Mouse (Mus musculus): ENCODE measurements around the gene Ncam1. TPM values are rescaled to one million over a fixed set of nuclear protein-coding genes. Genes with fewer than 3 reads are reported as not detected.

The Ncam1 gene
- 10 to 100 TPM; 11.6 to 14.6 TPM for total RNA-seq (2021)
- long read RNA-seq, experiment 1, partial matches to known transcripts, result 2 of 3 reads
- long read RNA-seq, experiment 1, other reads (novel, unspliced or antisense), result 1 of 3 reads
- long read RNA-seq, experiment 2, partial matches to known transcripts, result 0 of 1 reads
- long read RNA-seq, experiment 2, other reads (novel, unspliced or antisense), result 1 of 1 reads

DNA sequence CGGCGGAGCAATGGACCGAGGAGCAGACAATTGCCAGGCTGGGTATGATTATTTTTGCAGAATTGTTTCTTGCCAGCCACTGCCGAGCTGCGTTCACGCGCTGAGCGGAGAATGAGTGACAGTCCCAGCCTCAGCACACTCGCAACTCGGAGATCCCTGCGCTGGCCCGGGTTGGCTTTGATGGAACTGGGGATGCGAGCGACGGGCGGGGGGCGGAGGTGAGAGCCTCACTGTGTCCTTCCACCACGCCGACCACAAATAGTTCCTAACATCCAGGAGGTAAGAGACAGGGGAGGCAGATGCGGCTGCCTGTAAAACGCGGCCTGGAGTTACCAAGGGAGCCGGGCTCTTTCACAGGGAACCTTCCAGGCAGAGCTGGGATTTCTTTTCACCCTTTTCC lies at the start of gene Ncam1:
Gene Ncam1 (minus strand): TSS at position 120 of the 400 bp plus-strand sequence.
- intact Hi-C loops (cut with DNase I), result loop anchor here (10.0 kb wide), 1 partner anchor 184 kb away; no protein-coding TSS in a partner anchor
- TF ChIP-seq CTCF (IDR thresholded peaks at IDR 0.05), result no peak
- DNase-seq, result peak; percentile 86
- H3K4me3 ChIP-seq, result peak within 1 kb of the TSS; percentile 80
- peak within 1 kb of the TSS; percentile 65 for H3K27ac ChIP-seq

DNA sequence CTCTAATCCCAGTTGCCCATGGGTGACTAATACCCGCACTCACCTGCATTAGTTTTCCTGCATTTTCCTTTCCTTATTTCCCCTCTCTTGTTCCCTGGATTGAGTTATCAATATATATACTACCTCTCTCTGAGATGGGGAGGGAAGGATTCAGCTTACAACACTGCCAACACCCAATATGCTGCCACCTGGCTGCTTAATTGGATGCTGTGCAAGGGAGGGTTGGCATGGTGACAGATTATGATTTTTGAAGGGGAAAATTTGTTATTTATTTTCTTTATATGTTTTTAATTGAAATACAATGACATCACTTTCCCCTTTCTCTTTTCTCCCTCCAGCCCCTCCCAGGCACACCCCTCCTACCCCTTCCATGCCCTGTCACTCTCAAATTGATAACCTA lies 35.3 kb upstream of the Ncam1 start:
- H3K4me3 ChIP-seq, result no peak overlapping the region
- intact Hi-C loops (cut with DNase I), result no loop called here
- no peak for DNase-seq
- H3K27ac ChIP-seq, result no peak overlapping the region
- no peak for TF ChIP-seq CTCF (IDR thresholded peaks at IDR 0.05)

- no peak for DNase-seq
- intact Hi-C loops (cut with DNase I), result no loop called here
Measured at GRCm38 (mm10) chr9:49827671-49828070, 28.9 kb upstream of the Ncam1 start.

DNA sequence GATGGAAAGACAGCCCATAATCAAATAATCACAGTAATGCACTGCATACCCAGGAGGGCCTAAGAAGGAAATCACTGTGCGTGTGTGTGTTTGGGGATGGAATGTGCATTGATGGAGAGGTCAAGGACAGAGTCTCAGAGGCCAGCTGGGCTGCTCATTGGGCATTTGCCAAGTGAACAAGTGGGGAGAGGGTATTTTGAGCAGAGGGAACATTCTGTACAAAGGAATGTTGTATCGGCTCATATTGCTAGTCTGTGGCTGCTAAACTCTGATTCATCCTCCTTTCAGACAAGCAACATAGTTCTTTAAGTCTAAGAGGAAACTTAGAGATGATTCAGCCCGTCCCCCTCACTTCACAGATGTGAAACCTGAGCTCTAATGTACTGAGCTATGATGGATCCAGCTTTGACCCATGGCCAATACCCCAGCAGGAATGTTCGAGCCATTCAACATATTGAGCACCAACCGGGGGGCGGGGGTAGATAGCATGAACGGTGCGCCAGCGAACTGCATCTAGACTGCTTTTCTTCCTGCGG lies 17.5 kb upstream of the Ncam1 start:
- Histone ChIP-seq H3K27ac (no peak overlapping the region), H3K4me3 (no peak overlapping the region)
- no peak for DNase-seq
- intact Hi-C loops (cut with DNase I), result no loop called here
- no peak for TF ChIP-seq CTCF (IDR thresholded peaks at IDR 0.05)

More at GRCm38 (mm10) chr9:49827671-49828070, 28.9 kb upstream of the Ncam1 start:
- no peak for TF ChIP-seq CTCF (IDR thresholded peaks at IDR 0.05)
- H3K27ac ChIP-seq, result no peak overlapping the region
- no peak overlapping the region for H3K4me3 ChIP-seq

DNA sequence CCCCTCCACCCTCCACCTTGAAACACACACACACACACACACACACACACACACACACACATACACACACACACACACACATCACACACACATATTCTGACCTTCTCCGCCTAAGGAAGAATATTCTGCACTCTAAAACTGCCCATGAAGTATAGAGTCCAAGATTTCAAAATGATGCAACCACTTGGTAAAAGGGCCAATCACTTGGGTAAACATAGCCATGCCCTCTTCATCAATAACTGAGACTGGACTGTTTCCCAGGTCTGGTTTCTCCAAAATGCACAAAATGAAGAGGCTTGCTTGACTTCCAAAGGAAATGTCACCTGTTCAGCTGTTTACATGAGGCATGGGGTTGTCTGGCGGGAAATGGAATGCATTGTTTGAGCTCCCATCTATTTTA lies 15.7 kb upstream of the Ncam1 start:
- intact Hi-C loops (cut with DNase I), result no loop called here
- TF ChIP-seq CTCF (IDR thresholded peaks at IDR 0.05), result no peak

GRCm38 (mm10) chr9:49803222-49803621 lies 4.5 kb upstream of the Ncam1 start:
- no peak for DNase-seq
- H3K4me3 ChIP-seq, result no peak overlapping the region
- H3K27ac ChIP-seq, result no peak overlapping the region
- no peak for TF ChIP-seq CTCF (IDR thresholded peaks at IDR 0.05)
- intact Hi-C loops (cut with DNase I), result no loop called here

More for the DNA sequence above, 15.7 kb upstream of the Ncam1 start:
- no peak overlapping the region for H3K27ac ChIP-seq
- H3K4me3 ChIP-seq, result no peak overlapping the region
- no peak for DNase-seq

DNA sequence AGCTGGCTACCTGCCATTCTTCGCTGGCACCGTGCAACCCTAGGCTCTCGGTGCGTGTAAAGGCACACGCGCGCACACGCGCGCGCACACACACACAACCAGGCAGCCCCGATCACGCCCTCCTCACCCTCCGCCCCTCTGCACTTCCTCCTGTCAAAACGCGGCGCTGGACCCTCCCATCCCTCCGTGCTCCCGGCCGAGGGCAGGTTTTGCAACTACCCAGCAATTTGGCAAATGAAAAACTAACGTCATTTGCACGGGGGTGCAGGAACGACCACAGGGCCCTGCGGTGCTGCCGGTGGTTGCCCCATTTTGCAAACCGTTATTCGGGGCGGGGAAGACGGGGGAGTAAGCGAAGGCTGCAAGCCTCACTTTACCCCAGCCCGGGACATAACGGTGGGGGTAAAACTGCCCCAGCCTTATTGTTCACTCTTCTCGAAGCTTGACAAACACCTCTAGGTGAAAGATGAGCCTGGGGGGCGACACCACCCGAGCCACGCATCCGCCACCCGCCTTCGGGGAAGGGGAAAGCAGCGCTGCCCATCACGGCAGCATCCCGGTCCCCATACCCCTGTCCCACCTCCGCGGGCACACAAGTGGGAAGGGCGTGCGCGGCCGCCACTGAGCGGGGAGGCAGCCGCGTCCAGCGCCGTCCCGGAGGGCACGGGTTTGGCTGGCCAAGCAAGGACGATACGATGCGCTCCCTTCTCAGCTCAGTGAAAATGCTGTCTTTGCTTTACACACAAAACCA lies 729 bp downstream of the Ncam1 start:
- Histone ChIP-seq H3K4me3 (peak overlapping the region; percentile 80), H3K27ac (peak overlapping the region; percentile 65)
- intact Hi-C loops (cut with DNase I), result loop anchor here (10.0 kb wide), 1 partner anchor 183 kb away; no protein-coding TSS in a partner anchor
- no peak for TF ChIP-seq CTCF (IDR thresholded peaks at IDR 0.05)
- DNase-seq, result peak; percentile 68

- Histone ChIP-seq H3K27ac (peak overlapping the region; percentile 65), H3K4me3 (peak overlapping the region; percentile 80)
- intact Hi-C loops (cut with DNase I), result loop anchor here (10.0 kb wide), 1 partner anchor 183 kb away; no protein-coding TSS in a partner anchor
- no peak for DNase-seq
- no peak for TF ChIP-seq CTCF (IDR thresholded peaks at IDR 0.05)
Measured at GRCm38 (mm10) chr9:49797508-49797820, 1.3 kb downstream of the Ncam1 start.

- no peak for TF ChIP-seq CTCF (IDR thresholded peaks at IDR 0.05)
- intact Hi-C loops (cut with DNase I), result loop anchor here (10.0 kb wide), 1 partner anchor 182 kb away; no protein-coding TSS in a partner anchor
- H3K27ac ChIP-seq, result peak overlapping the region; percentile 65
- peak; percentile 83 for DNase-seq
- peak overlapping the region; percentile 80 for H3K4me3 ChIP-seq
Measured at GRCm38 (mm10) chr9:49796618-49797507, 1.9 kb downstream of the Ncam1 start.

GRCm38 (mm10) chr9:49795881-49796280 lies 2.8 kb downstream of the Ncam1 start:
- Histone ChIP-seq H3K4me3 (no peak overlapping the region), H3K27ac (no peak overlapping the region)
- DNase-seq, result no peak
- intact Hi-C loops (cut with DNase I), result loop anchor here (10.0 kb wide), 1 partner anchor 181 kb away; no protein-coding TSS in a partner anchor
- no peak for TF ChIP-seq CTCF (IDR thresholded peaks at IDR 0.05)

DNA sequence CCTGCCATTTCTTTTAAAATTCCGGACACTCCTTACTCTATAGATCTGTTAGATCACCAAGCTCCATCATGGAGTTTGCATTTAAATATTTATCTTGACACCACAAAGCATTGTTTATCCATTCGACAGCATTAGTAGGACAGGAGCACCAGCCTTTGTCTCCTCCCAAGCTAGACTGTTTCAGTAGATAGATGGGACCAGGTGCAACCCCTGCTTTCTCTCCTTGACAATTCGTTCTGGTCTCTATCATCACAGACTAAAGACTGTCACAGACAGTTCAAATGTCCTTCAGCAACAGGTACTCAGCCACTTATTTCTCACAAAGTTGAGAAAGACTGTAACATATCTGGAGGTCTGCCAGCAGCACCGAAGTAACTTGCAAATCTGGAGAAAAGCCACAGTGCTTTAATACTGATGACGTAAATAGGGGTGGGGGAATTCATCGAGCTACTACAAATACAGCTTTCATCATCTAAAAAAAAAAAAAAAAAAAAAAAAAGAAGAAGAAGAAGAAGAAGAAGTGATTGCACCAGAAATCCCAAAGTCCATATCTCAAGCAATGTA lies 4.7 kb downstream of the Ncam1 start:
- H3K4me3 ChIP-seq, result no peak overlapping the region
- no peak overlapping the region for H3K27ac ChIP-seq
- no peak for TF ChIP-seq CTCF (IDR thresholded peaks at IDR 0.05)
- no peak for DNase-seq
- intact Hi-C loops (cut with DNase I), result loop anchor here (10.0 kb wide), 1 partner anchor 179 kb away; no protein-coding TSS in a partner anchor

- no peak overlapping the region for H3K27ac ChIP-seq
- intact Hi-C loops (cut with DNase I), result loop anchor here (10.0 kb wide), 1 partner anchor 178 kb away; no protein-coding TSS in a partner anchor
- DNase-seq, result no peak
- no peak overlapping the region for H3K4me3 ChIP-seq
- no peak for TF ChIP-seq CTCF (IDR thresholded peaks at IDR 0.05)
Measured at GRCm38 (mm10) chr9:49793241-49793640, 5.5 kb downstream of the Ncam1 start.
